Mouse (Mus musculus): ENCODE results near the gene Rnf144a.

DNA sequence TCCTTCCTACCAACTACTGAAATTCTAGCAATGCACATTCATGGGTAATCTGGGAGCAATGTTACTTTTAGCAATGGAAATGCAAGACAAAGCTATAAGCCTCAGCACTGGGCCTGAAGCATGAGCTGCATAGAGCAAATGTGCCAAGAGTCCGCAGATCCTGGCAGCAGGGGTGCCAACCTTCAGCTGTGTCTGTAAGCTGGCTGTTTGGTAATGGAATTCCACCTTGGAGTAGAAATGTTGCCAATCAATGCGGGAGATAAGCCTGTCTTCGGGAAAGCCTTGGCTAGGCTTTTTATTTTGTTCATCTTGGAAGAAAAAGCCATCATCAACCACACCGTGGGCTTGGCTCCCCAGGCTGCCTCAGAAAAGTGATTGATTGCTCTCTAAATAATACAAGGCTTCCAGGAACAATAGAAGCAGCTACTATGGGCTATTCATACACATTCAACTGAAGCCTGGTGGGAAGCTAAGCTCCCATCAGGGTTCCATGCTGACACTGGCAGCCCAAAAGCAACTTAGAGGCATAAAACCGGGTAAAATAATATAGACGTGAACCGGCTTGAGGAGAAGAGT is 115.5 kb downstream of the Rnf144a start:
- TF ChIP-seq CTCF (IDR thresholded peaks at IDR 0.05; ENCODE audit: low read depth) (no peak), EP300 (IDR thresholded peaks at IDR 0.05; ENCODE audit: low read depth) (no peak)
